Mouse (Mus musculus) limb, embryonic 12.5 days (tissue): Measurements from ENCODE around the gene Tmem50a. TPM values are rescaled to one million over a fixed set of nuclear protein-coding genes. Genes with fewer than 3 reads are reported as not detected.

Experiments
- ATAC-seq: fragments of 200-750 bp; cut with Nextera tagmentation; 2 replicates; pipeline ENCODE4 v1.8.0; 2017; ENCODE audit warnings: low read depth, moderate TSS enrichment; ENCODE audit not compliant: insufficient number of reproducible peaks, insufficient read depth, low FRiP score, low TSS enrichment
- H3K27ac ChIP-seq: fragments of 300-500 bp; sonication (generic); 2 replicates; pipeline ENCODE4 v1.5.1; 2016; ENCODE audit warnings: mild to moderate bottlenecking, moderate library complexity
- H3K27me3 ChIP-seq: fragments of 300-500 bp; sonication (generic); 2 replicates; pipeline ENCODE4 v1.6.1; 2016; ENCODE audit warnings: mild to moderate bottlenecking, moderate library complexity
- H3K36me3 ChIP-seq: fragments of 300-500 bp; sonication (generic); 2 replicates; pipeline ENCODE4 v1.6.1; 2016; ENCODE audit warnings: mild to moderate bottlenecking, moderate library complexity
- H3K4me1 ChIP-seq: fragments of 300-500 bp; sonication (generic); replicated peaks from 2 replicates; pipeline ENCODE4 v1.6.1; 2016
- H3K4me2 ChIP-seq: fragments of 300-500 bp; sonication (generic); 2 replicates; pipeline ENCODE4 v1.6.1; 2016; ENCODE audit warnings: mild to moderate bottlenecking, moderate library complexity
- H3K4me3 ChIP-seq: fragments of 300-500 bp; sonication (generic); replicated peaks from 2 replicates; pipeline ENCODE4 v1.5.1; 2016; ENCODE audit warnings: mild to moderate bottlenecking
- H3K9ac ChIP-seq: fragments of 300-500 bp; sonication (generic); replicated peaks from 2 replicates; pipeline ENCODE4 v1.6.1; 2016; ENCODE audit warnings: mild to moderate bottlenecking, moderate library complexity
- H3K9me3 ChIP-seq: fragments of 300-500 bp; sonication (generic); 2 replicates; pipeline ENCODE4 v1.6.1; 2016; ENCODE audit warnings: mild to moderate bottlenecking, moderate library complexity
- WGBS: fragments of 180-500 bp; shearing (Covaris S2); methylation state at CpG from one replicate; pipeline ENCODE4 v1.1.7; 2016; 5-methylcytosine and 5-hydroxymethylcytosine counted together
- polyA plus RNA-seq: library from polyadenylated mRNA; unstranded; fragments of >200 nt; fragmentation: Nextera tagmentation; extraction: Ambion mirVana; gene quantifications from 2 replicates; pipeline ENCODE4 v1.2.1, GENCODE M21; 2016

Tmem50a gene
- polyA plus RNA-seq, 1 experiment from 2014 or later, result 159 TPM

- Histone ChIP-seq H3K4me1 (0 out of 2 replicates have a peak, but pooled peaks cover 3% of the 10 kb centered on the region), H3K9me3 (no peaks in the 10 kb centered on the region), H3K36me3 (peaks cover 52% of the 10 kb centered on the region), H3K4me3 (no peak overlapping the region), H3K4me2 (no peak overlapping the region), H3K27me3 (peaks cover 13% of the 10 kb centered on the region), H3K27ac (no peak overlapping the region), H3K9ac (no peak overlapping the region)
- 68% methylated on average over 17 of the region's 17 CpGs for WGBS
- ATAC-seq, result no peak
These were observed 22.7 kb upstream of the Tmem50a start for GRCm38 (mm10) chr4:134937240-134938176.

- peak within 1 kb of the TSS; percentile 81 for H3K4me2 ChIP-seq
- peak within 1 kb of the TSS; percentile 99 for H3K4me3 ChIP-seq
- H3K27me3 ChIP-seq, result no peaks in the 10 kb centered on the region
- peak; percentile 90 for ATAC-seq
- H3K4me1 ChIP-seq, result peaks cover 14% of the 10 kb centered on the region
- WGBS, result under 1% methylated on average over 65 of the region's 68 CpGs
- H3K27ac ChIP-seq, result peak within 1 kb of the TSS; percentile 81
- no peaks in the 10 kb centered on the region for H3K9me3 ChIP-seq
- peaks cover 65% of the 10 kb centered on the region for H3K36me3 ChIP-seq
- peak within 1 kb of the TSS; percentile 77 for H3K9ac ChIP-seq
These were observed 16.1 kb upstream of the Tmem50a start, which contains the start of gene Syf2 for GRCm38 (mm10) chr4:134930684-134931481. TSS of gene Syf2 (plus strand) at chr4:134930898.

- H3K36me3 ChIP-seq, result peaks cover 65% of the 10 kb centered on the region
- peaks cover 21% of the 10 kb centered on the region for H3K4me1 ChIP-seq
- H3K4me2 ChIP-seq, result peak overlapping the region; percentile 81
- no peaks in the 10 kb centered on the region for H3K9me3 ChIP-seq
- H3K27ac ChIP-seq, result no peak overlapping the region
- H3K4me3 ChIP-seq, result peak overlapping the region; percentile 99
- H3K9ac ChIP-seq, result no peak overlapping the region
- no peaks in the 10 kb centered on the region for H3K27me3 ChIP-seq
- WGBS, result 32% methylated on average over 9 of the region's 9 CpGs
- no peak for ATAC-seq
These were observed 15.4 kb upstream of the Tmem50a start for GRCm38 (mm10) chr4:134930190-134930589.

GRCm38 (mm10) chr4:134929536-134929935, 14.7 kb upstream of the Tmem50a start:
- no peak overlapping the region for H3K4me3 ChIP-seq
- H3K27me3 ChIP-seq, result no peaks in the 10 kb centered on the region
- peaks cover 60% of the 10 kb centered on the region for H3K36me3 ChIP-seq
- H3K27ac ChIP-seq, result no peak overlapping the region
- ATAC-seq, result no peak
- no peak overlapping the region for H3K9ac ChIP-seq
- H3K9me3 ChIP-seq, result no peaks in the 10 kb centered on the region
- H3K4me2 ChIP-seq, result no peak overlapping the region
- peaks cover 23% of the 10 kb centered on the region for H3K4me1 ChIP-seq
- WGBS, result 84% methylated on average over 4 of the region's 4 CpGs

GRCm38 (mm10) chr4:134928464-134928836, 13.6 kb upstream of the Tmem50a start:
- Histone ChIP-seq H3K4me1 (peaks cover 23% of the 10 kb centered on the region), H3K9ac (no peak overlapping the region), H3K4me3 (no peak overlapping the region), H3K9me3 (no peaks in the 10 kb centered on the region), H3K36me3 (peaks cover 49% of the 10 kb centered on the region), H3K4me2 (no peak overlapping the region), H3K27me3 (no peaks in the 10 kb centered on the region), H3K27ac (no peak overlapping the region)
- no peak for ATAC-seq
- WGBS, result 61% methylated on average over 1 of the region's 1 CpGs

- ATAC-seq, result no peak
- Histone ChIP-seq H3K9me3 (no peaks in the 10 kb centered on the region), H3K4me3 (no peak overlapping the region), H3K27me3 (no peaks in the 10 kb centered on the region), H3K36me3 (peaks cover 44% of the 10 kb centered on the region), H3K9ac (no peak overlapping the region), H3K4me1 (peaks cover 23% of the 10 kb centered on the region), H3K4me2 (no peak overlapping the region), H3K27ac (no peak overlapping the region)
- WGBS, result 74% methylated on average over 5 of the region's 5 CpGs
These were observed 13.1 kb upstream of the Tmem50a start for GRCm38 (mm10) chr4:134927815-134928463.

- Histone ChIP-seq H3K9me3 (no peaks in the 10 kb centered on the region), H3K4me1 (peaks cover 19% of the 10 kb centered on the region), H3K36me3 (peaks cover 35% of the 10 kb centered on the region), H3K4me3 (peak overlapping the region; percentile 100), H3K9ac (no peak overlapping the region), H3K27ac (no peak overlapping the region), H3K4me2 (peak overlapping the region; percentile 81), H3K27me3 (no peaks in the 10 kb centered on the region)
- 80% methylated on average over 8 of the region's 8 CpGs for WGBS
- ATAC-seq, result no peak
These were observed 10.4 kb upstream of the Tmem50a start for GRCm38 (mm10) chr4:134925206-134925605.

- no peak for ATAC-seq
- H3K27ac ChIP-seq, result peak overlapping the region; percentile 92
- under 1% methylated on average over 75 of the region's 75 CpGs for WGBS
These were observed 9.4 kb upstream of the Tmem50a start for GRCm38 (mm10) chr4:134924019-134924741.

GRCm38 (mm10) chr4:134923258-134924018, 8.6 kb upstream of the Tmem50a start, which contains the start of gene Rsrp1:
TSS of gene Rsrp1 (plus strand) at chr4:134923592.
- H3K27ac ChIP-seq, result peak within 1 kb of the TSS; percentile 92
- no peaks in the 10 kb centered on the region for H3K27me3 ChIP-seq
- H3K4me3 ChIP-seq, result peak within 1 kb of the TSS; percentile 100
- peak; percentile 93 for ATAC-seq
- peak within 1 kb of the TSS; percentile 81 for H3K4me2 ChIP-seq
- H3K9me3 ChIP-seq, result no peaks in the 10 kb centered on the region
- peak within 1 kb of the TSS; percentile 97 for H3K9ac ChIP-seq
- peaks cover 34% of the 10 kb centered on the region for H3K36me3 ChIP-seq
- WGBS, result under 1% methylated on average over 64 of the region's 64 CpGs
- peaks cover 19% of the 10 kb centered on the region for H3K4me1 ChIP-seq

More at GRCm38 (mm10) chr4:134924019-134924741, 9.4 kb upstream of the Tmem50a start:
- Histone ChIP-seq H3K27me3 (no peaks in the 10 kb centered on the region), H3K9ac (peak overlapping the region; percentile 97), H3K9me3 (no peaks in the 10 kb centered on the region), H3K4me2 (peak overlapping the region; percentile 81), H3K4me1 (peaks cover 19% of the 10 kb centered on the region), H3K36me3 (peaks cover 35% of the 10 kb centered on the region), H3K4me3 (peak overlapping the region; percentile 100)

GRCm38 (mm10) chr4:134922925-134923244, 8.1 kb upstream of the Tmem50a start:
- 0% methylated on average over 13 of the region's 13 CpGs for WGBS
- no peak for ATAC-seq
- Histone ChIP-seq H3K27ac (peak overlapping the region; percentile 92), H3K27me3 (no peaks in the 10 kb centered on the region), H3K9me3 (no peaks in the 10 kb centered on the region), H3K4me2 (peak overlapping the region; percentile 81), H3K4me1 (peaks cover 19% of the 10 kb centered on the region), H3K36me3 (peaks cover 28% of the 10 kb centered on the region), H3K9ac (peak overlapping the region; percentile 97), H3K4me3 (peak overlapping the region; percentile 100)
